Mouse (Mus musculus): Measurements from ENCODE around the gene Gm27021.

DNA sequence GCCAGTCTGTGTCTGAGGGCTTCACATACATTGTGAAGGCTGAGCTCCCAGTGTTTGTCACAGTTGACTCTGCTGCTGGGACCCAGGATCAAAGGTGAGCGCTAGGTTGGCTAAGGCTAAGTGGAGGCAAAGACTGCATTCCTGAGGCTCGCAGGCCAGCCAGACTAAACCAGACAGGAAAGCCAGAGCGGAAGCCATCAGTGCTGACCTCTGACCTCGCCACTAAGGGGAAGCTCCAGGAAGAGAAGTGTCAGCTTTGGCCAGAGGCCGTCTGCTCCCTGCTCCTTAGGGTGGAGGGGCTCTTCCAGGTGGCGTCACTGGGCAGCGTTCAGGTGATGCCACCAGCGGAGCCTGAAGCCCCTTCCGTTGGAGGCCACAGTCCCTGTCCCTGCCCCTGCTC, 92.1 kb downstream of the Gm27021 start:
- TF ChIP-seq CTCF (IDR thresholded peaks at IDR 0.05; ENCODE audit: low read depth) (no peak), EP300 (IDR thresholded peaks at IDR 0.05; ENCODE audit: low read depth) (no peak)
